Mouse (Mus musculus) spleen, adult 2 months (tissue): Measurements from ENCODE around the gene Bhlhe23.

Source experiments
- CTCF ChIP-seq: fragments of 200-500 bp; IDR thresholded peaks from 2 replicates; pipeline ENCODE4 v1.5.1; 2011; ENCODE audit warnings: mild to moderate bottlenecking, inconsistent platforms; ENCODE audit not compliant: insufficient read depth, insufficient read length, insufficient replicate concordance; ENCODE audit errors: extremely low read depth
- POLR2A ChIP-seq: fragments of 200-500 bp; IDR thresholded peaks from 2 replicates; pipeline ENCODE4 v1.6.1; 2011; ENCODE audit warnings: low read depth, low read length, inconsistent platforms

DNA sequence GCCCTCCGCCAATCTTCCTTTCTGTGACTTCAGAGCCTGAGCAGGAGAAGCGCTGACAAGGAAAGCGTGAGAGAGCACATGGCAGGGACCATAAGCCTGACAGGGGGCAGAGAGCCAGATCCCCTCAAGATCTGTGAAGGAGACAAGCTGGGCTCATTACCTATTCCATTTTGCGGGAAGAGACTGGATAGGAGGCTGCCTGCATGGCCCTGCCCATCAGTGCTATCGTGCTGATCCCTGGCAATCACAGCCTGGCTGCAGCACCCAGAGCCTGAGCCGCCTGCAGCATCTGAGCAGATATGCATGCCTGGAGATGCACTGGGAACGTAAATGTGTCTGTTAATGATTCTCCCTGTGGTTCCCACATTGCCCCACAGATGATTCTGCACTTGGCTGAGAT is 12.1 kb upstream of the Bhlhe23 start:
- TF ChIP-seq CTCF (no peak), POLR2A (no peak)
